Mouse (Mus musculus) stomach, postnatal 0 days (tissue): ENCODE data around the gene Gm28434.

Experiments
- CTCF ChIP-seq: IDR thresholded peaks from 2 replicates; pipeline ENCODE4 v1.5.1; 2016; ENCODE audit warnings: antibody characterized with exemption, low read depth, mild to moderate bottlenecking, moderate library complexity
- EP300 ChIP-seq: optimal IDR thresholded peaks from 2 replicates; pipeline ENCODE3; 2016; ENCODE audit warnings: antibody characterized with exemption

GRCm38 (mm10) chr5:87931603-87932002 is 37.7 kb upstream of the Gm28434 start:
- no peak for TF ChIP-seq CTCF
- no peak for TF ChIP-seq EP300
